Mouse (Mus musculus) heart, adult 2 months (tissue): Measurements from ENCODE around the gene Rwdd2a.

Experiments
- CTCF ChIP-seq: fragments of 200-600 bp; IDR thresholded peaks from 2 replicates; pipeline ENCODE4 v1.8.1; 2022; ENCODE audit warnings: antibody characterized with exemption, mild to moderate bottlenecking, moderate library complexity
- POLR2A ChIP-seq: fragments of 200-500 bp; IDR thresholded peaks from 2 replicates; pipeline ENCODE4 v1.6.1; 2011; ENCODE audit warnings: mild to moderate bottlenecking, low read depth, low read length, control low read depth; ENCODE audit not compliant: insufficient read depth

DNA sequence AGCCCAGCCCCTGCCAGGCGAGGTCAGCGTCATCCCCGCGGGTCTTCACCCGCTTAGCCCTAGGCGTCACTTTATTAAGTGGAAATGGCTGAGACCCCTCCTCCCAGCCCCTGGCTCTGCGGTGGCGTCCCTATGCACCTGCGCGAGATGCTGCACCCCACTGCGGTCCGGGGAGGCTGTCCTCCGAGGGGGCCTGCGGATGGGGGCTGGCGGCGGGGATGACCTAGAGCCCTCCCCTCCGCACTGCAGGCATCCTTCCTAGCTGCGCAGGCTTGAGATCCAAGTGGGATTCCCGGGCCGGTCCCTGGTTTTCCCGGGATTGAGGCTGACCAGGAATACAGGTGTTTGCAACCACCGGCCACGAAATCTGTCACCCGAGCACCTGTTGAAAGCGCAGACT, 405 bp downstream of the Rwdd2a start:
- TF ChIP-seq CTCF, result no peak
- TF ChIP-seq POLR2A, result no peak
